Mouse (Mus musculus) embryonic facial prominence, embryonic 11.5 days (tissue): ENCODE measurements around the gene Ror1. TPM values are rescaled to one million over a fixed set of nuclear protein-coding genes. Genes with fewer than 3 reads are reported as not detected.

Source experiments
- ATAC-seq: fragments of 200-750 bp; cut with Nextera tagmentation; replicated peaks from 2 replicates; pipeline ENCODE4 v1.8.0; 2017; ENCODE audit warnings: low read depth; ENCODE audit not compliant: insufficient number of reproducible peaks, low FRiP score, low TSS enrichment
- DNase-seq: peaks from one replicate; pipeline ENCODE4 v3.0.0-alpha.2; 2015; ENCODE audit warnings: low spot score
- H3K27ac ChIP-seq: fragments of 300-500 bp; sonication (generic); replicated peaks from 2 replicates; pipeline ENCODE4 v1.5.1; 2014; ENCODE audit warnings: mild to moderate bottlenecking, low read depth, low read length, control low read depth
- H3K27me3 ChIP-seq: fragments of 300-500 bp; sonication (generic); 2 replicates; pipeline ENCODE4 v1.6.1; 2014; ENCODE audit warnings: mild to moderate bottlenecking, low read length, moderate library complexity, mixed read lengths; ENCODE audit not compliant: control insufficient read depth, insufficient read depth
- H3K36me3 ChIP-seq: fragments of 300-500 bp; sonication (generic); replicated peaks from 2 replicates; pipeline ENCODE4 v1.6.1; 2014; ENCODE audit warnings: low read depth, mild to moderate bottlenecking, low read length, moderate library complexity, mixed read lengths; ENCODE audit not compliant: control insufficient read depth, insufficient read depth
- H3K4me1 ChIP-seq: fragments of 300-500 bp; sonication (generic); 2 replicates; pipeline ENCODE4 v1.6.1; 2014; ENCODE audit warnings: low read length, mixed read lengths; ENCODE audit not compliant: control insufficient read depth, insufficient read depth
- H3K4me2 ChIP-seq: fragments of 300-500 bp; sonication (generic); 2 replicates; pipeline ENCODE4 v1.6.1; 2014; ENCODE audit warnings: low read depth, mild to moderate bottlenecking, control low read depth, low read length, moderate library complexity
- H3K4me3 ChIP-seq: fragments of 300-500 bp; sonication (generic); 2 replicates; pipeline ENCODE4 v1.5.1; 2014; ENCODE audit warnings: low read depth, low read length, control low read depth
- H3K9ac ChIP-seq: fragments of 300-500 bp; sonication (generic); replicated peaks from 2 replicates; pipeline ENCODE4 v1.6.1; 2014; ENCODE audit warnings: mild to moderate bottlenecking, control low read depth, low read length
- H3K9me3 ChIP-seq: fragments of 300-500 bp; sonication (generic); replicated peaks from 2 replicates; pipeline ENCODE4 v1.6.1; 2016; ENCODE audit warnings: mild to moderate bottlenecking, low read length, inconsistent platforms, mixed read lengths; ENCODE audit not compliant: control insufficient read depth
- WGBS: fragments of 180-500 bp; shearing (Covaris S2); extraction: QIAGEN DNeasy Blood & Tissue Kit; methylation state at CpG from one replicate; pipeline ENCODE4 v1.1.7; 2014; 5-methylcytosine and 5-hydroxymethylcytosine counted together
- polyA plus RNA-seq: library from polyadenylated mRNA; unstranded; fragments of >200 nt; fragmentation: Nextera tagmentation; extraction: Ambion mirVana; gene quantifications from 2 replicates; pipeline ENCODE4 v1.2.1, GENCODE M21; 2014

Ror1 gene
- polyA plus RNA-seq, 1 experiment from 2014 or later: 17.3 TPM

- Histone ChIP-seq H3K9ac (no peak overlapping the region), H3K4me1 (no peaks in the 10 kb centered on the region), H3K4me3 (no peak overlapping the region), H3K4me2 (no peak overlapping the region), H3K36me3 (no peaks in the 10 kb centered on the region), H3K9me3 (no peaks in the 10 kb centered on the region), H3K27ac (no peak overlapping the region), H3K27me3 (no peaks in the 10 kb centered on the region)
- WGBS: 100% methylated on average over 1 of the region's 1 CpGs
- no peak for ATAC-seq
- DNase-seq: no peak
Observed at GRCm38 (mm10) chr4:100263917-100264316, 168.3 kb downstream of the Ror1 start.

- DNase-seq (no peak), ATAC-seq (no peak)
- Histone ChIP-seq H3K4me3 (no peak overlapping the region), H3K27me3 (no peaks in the 10 kb centered on the region), H3K9me3 (no peaks in the 10 kb centered on the region), H3K4me1 (no peaks in the 10 kb centered on the region), H3K27ac (no peak overlapping the region), H3K9ac (no peak overlapping the region), H3K36me3 (no peaks in the 10 kb centered on the region), H3K4me2 (no peak overlapping the region)
- 71% methylated on average over 10 of the region's 10 CpGs for WGBS
Observed at GRCm38 (mm10) chr4:100271059-100271735, 175.6 kb downstream of the Ror1 start.

- WGBS: 69% methylated on average over 6 of the region's 6 CpGs
- Histone ChIP-seq H3K27me3 (no peaks in the 10 kb centered on the region), H3K4me3 (no peak overlapping the region), H3K9me3 (no peaks in the 10 kb centered on the region), H3K27ac (no peak overlapping the region), H3K36me3 (no peaks in the 10 kb centered on the region), H3K9ac (no peak overlapping the region), H3K4me2 (no peak overlapping the region), H3K4me1 (no peaks in the 10 kb centered on the region)
- DNase-seq (no peak), ATAC-seq (no peak)
Observed at GRCm38 (mm10) chr4:100271736-100272127, 176.1 kb downstream of the Ror1 start.

GRCm38 (mm10) chr4:100273356-100273755, 177.8 kb downstream of the Ror1 start:
- Histone ChIP-seq H3K9me3 (no peaks in the 10 kb centered on the region), H3K9ac (no peak overlapping the region), H3K4me1 (no peaks in the 10 kb centered on the region), H3K27ac (no peak overlapping the region), H3K4me2 (no peak overlapping the region), H3K36me3 (no peaks in the 10 kb centered on the region), H3K27me3 (no peaks in the 10 kb centered on the region), H3K4me3 (no peak overlapping the region)
- DNase-seq (no peak), ATAC-seq (no peak)
- 88% methylated on average over 3 of the region's 3 CpGs for WGBS

DNA sequence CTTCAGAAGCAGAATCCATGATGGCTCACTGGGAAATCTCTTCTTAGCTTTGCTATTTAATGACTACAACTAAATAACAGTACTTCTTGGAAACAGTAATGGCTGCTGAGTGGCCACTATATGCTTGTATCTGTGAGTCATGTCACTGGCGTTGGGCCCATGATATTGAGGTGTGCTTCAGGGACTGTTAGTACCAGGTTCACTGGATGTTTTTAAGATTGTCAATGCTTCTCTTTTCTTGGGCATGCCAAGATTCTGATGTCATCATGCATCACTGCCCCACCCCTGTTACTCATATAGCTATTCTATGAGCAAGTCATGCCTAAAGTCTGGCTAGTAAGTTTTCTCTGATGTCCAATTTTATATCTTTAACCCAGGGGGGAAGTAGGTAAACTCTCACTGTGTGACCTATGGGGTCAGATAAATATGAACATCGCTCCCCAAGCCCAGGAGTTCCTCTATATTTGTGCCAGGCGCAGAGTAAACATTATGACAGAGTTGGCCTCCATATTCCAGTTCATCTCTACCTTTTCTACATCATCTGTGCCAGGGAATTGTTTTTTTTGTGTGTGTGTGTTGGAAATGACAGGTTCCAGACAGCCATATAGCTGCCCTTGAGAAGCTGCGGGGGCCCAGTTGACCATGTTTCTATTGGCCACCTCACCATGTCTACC, 178.4 kb downstream of the Ror1 start:
- H3K27ac ChIP-seq: no peak overlapping the region
- H3K9ac ChIP-seq: no peak overlapping the region
- H3K4me2 ChIP-seq: no peak overlapping the region
- H3K27me3 ChIP-seq: no peaks in the 10 kb centered on the region
- H3K4me3 ChIP-seq: no peak overlapping the region
- ATAC-seq (no peak), DNase-seq (no peak)
- no peaks in the 10 kb centered on the region for H3K4me1 ChIP-seq
- no peaks in the 10 kb centered on the region for H3K9me3 ChIP-seq
- 92% methylated on average over 4 of the region's 4 CpGs for WGBS
- no peaks in the 10 kb centered on the region for H3K36me3 ChIP-seq

DNA sequence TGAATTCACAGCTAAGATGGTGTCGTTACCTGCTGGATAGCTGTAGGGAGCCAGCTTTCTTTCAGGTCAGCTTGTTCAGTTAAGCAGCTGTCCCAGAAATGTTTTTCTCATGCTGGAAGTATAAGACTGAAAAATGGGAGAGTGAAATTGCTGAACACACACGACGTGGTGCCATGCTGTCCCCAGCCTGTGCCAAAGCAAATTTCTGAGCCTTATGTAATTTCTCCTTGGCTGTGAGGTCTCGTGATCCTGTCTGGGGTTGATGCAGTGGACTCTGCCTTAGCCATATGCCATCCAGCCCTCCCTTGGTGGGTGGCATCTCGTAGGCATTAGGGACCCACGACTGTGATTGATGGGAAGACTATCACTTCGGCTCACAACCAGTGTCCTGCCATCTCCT, 180.9 kb downstream of the Ror1 start:
- no peak overlapping the region for H3K4me2 ChIP-seq
- ATAC-seq: no peak
- H3K9me3 ChIP-seq: no peaks in the 10 kb centered on the region
- H3K4me1 ChIP-seq: no peaks in the 10 kb centered on the region
- no peak overlapping the region for H3K4me3 ChIP-seq
- no peak for DNase-seq
- 84% methylated on average over 7 of the region's 7 CpGs for WGBS
- H3K27ac ChIP-seq: no peak overlapping the region
- H3K36me3 ChIP-seq: no peaks in the 10 kb centered on the region
- no peak overlapping the region for H3K9ac ChIP-seq
- no peaks in the 10 kb centered on the region for H3K27me3 ChIP-seq

- Histone ChIP-seq H3K9ac (no peak overlapping the region), H3K9me3 (no peaks in the 10 kb centered on the region), H3K4me3 (no peak overlapping the region), H3K4me1 (no peaks in the 10 kb centered on the region), H3K27me3 (no peaks in the 10 kb centered on the region), H3K36me3 (no peaks in the 10 kb centered on the region), H3K4me2 (no peak overlapping the region), H3K27ac (no peak overlapping the region)
- DNase-seq: no peak
- WGBS: 60% methylated on average over 1 of the region's 1 CpGs
- no peak for ATAC-seq
Observed at GRCm38 (mm10) chr4:100276970-100277369, 181.4 kb downstream of the Ror1 start.

DNA sequence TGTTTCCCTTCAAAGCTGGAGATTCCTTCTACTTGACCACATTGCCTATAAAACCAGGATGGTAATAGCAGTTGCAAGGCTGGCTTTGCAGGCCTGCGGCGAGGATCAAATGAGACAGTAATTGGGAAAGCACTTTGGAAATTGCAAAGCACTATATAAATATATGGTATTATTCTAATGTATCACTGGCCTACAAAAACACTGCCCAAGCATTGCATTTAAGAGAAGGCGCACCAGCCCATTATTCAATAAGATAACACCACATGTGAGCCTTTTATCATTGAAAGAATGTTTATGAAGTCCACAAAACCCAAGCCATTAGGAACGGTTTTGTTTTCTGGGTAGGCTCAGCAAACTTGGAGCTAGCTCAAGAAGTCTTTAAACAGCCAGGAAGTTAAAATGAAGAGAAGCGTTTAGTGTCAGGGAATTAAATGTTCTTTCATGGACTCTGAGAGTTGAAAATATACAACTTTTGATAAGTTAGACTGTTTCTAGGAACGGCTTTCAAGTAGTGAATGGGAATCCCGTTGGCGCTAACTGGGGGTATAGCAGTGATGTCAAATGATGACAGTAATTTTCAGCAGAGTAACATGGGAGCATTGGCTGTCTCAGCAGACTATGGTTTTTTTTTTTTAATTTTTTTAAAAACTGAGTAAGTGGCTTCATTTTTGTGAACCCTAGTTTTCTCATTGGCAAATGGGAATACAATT, 187.7 kb downstream of the Ror1 start:
- H3K4me1 ChIP-seq: 0 out of 2 replicates have a peak, but pooled peaks cover 2% of the 10 kb centered on the region
- no peak overlapping the region for H3K4me2 ChIP-seq
- H3K9me3 ChIP-seq: no peaks in the 10 kb centered on the region
- no peak overlapping the region for H3K4me3 ChIP-seq
- ATAC-seq (no peak), DNase-seq (no peak)
- no peaks in the 10 kb centered on the region for H3K36me3 ChIP-seq
- no peak overlapping the region for H3K27ac ChIP-seq
- 84% methylated on average over 8 of the region's 8 CpGs for WGBS
- no peak overlapping the region for H3K9ac ChIP-seq
- H3K27me3 ChIP-seq: no peaks in the 10 kb centered on the region
